Mouse (Mus musculus): ENCODE data around the gene Tspan31.

- TF ChIP-seq CTCF (conservative IDR thresholded peaks at IDR 0.05; ENCODE audit: low read length) (no peak), NANOG (IDR thresholded peaks at IDR 0.05; ENCODE audit: borderline replicate concordance, low read length) (no peak)
Measured at GRCm38 (mm10) chr10:127061085-127061484, 9.0 kb downstream of the Tspan31 start.
